Mouse (Mus musculus): ENCODE data around the gene Acsf3.

DNA sequence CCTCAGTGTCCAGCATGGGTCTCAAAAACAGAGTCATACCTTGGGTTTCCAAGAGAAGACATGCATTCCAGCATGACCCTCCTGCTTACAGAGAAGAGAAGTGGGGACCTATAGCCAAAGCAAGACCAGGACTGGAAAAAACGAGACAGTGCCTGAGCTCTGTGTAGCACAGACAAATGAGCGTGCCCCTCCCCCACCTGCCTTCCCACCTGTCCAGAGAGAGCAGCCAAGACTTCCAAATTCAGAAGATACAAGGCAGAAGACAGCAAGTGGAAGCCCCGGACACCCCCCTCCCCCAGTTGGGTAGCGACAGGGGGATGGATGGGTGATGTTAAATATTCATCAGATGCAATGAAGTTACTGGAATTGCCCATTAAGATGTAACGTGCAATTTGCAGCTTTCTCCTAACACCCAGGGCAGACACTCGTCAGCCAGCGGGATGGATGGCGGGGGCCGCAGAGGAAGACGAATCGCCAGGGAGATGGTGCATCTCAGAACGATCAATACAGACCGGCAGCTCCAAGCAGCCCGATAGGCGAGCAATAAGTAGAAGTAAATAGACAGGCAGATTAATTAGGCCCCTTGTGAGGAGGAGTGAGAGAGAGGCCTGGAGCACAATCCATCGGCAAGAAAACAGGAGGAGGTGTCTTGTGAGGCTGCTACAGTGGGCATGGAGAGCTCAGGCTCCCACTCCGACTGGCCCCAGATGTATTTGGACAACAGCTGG lies 30.1 kb upstream of the Acsf3 start:
- TF ChIP-seq CTCF (IDR thresholded peaks at IDR 0.05; ENCODE audit: low read depth): no peak
- TF ChIP-seq EP300 (IDR thresholded peaks at IDR 0.05; ENCODE audit: low read depth): no peak

Data from liver, postnatal 0 days (tissue).